Mouse (Mus musculus) ES-Bruce4 (cell line): ENCODE results near the gene Heg1.

Experiments used
- CTCF ChIP-seq: IDR thresholded peaks from one replicate; pipeline ENCODE4 v1.8.1; 2011; ENCODE audit warnings: low read depth, low read length
- EP300 ChIP-seq: IDR thresholded peaks from 2 replicates; pipeline ENCODE4 v1.6.1; 2011; ENCODE audit warnings: low read depth, low read length; ENCODE audit not compliant: insufficient read depth
- POLR2A ChIP-seq: IDR thresholded peaks from one replicate; pipeline ENCODE4 v1.8.1; 2011; ENCODE audit warnings: low read length; ENCODE audit not compliant: insufficient read depth

- TF ChIP-seq CTCF (no peak), POLR2A (no peak), EP300 (no peak)
These were observed 58.1 kb downstream of the Heg1 start for GRCm38 (mm10) chr16:33742233-33742632.
